Mouse (Mus musculus) olfactory bulb, adult 2 months (tissue): Measurements from ENCODE around the gene Slc25a20.

Experiments used
- CTCF ChIP-seq: fragments of 200-500 bp; IDR thresholded peaks from 2 replicates; pipeline ENCODE4 v1.5.1; 2012; ENCODE audit warnings: low read depth, mild to moderate bottlenecking, low read length, moderate library complexity; ENCODE audit not compliant: insufficient read depth
- POLR2A ChIP-seq: fragments of 200-500 bp; IDR thresholded peaks from 2 replicates; pipeline ENCODE4 v1.6.1; 2012; ENCODE audit warnings: mild to moderate bottlenecking, low read depth, low read length, moderate library complexity; ENCODE audit not compliant: insufficient read depth

DNA sequence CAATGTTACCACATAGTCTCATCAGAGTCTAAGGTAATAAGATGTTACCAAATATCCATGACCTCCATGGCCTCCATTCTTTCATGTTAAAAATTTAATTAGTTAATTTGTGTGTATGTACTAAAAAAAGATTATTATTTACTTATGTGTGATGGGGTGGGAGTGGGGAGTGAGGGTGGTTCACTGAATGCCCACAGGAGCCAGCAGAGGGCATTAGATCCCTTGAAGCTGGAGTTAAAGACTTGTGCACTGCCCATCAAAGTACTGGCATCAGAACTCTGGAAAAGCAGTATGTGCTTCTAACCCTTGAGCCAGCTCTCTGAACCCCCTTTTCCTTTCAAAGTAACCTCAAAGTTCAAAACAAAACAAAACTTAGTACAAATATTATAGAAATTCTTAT lies 67.2 kb downstream of the Slc25a20 start:
- TF ChIP-seq POLR2A (no peak), CTCF (no peak)
